Mouse (Mus musculus) heart, embryonic 11.5 days (tissue): ENCODE results near the gene Mthfd2. TPM values are rescaled to one million over a fixed set of nuclear protein-coding genes. Genes with fewer than 3 reads are reported as not detected.

Experiments
- ATAC-seq: fragments of 200-750 bp; cut with Nextera tagmentation; replicated peaks from 2 replicates; pipeline ENCODE4 v1.8.0; 2017; ENCODE audit warnings: moderate library complexity; ENCODE audit not compliant: insufficient number of reproducible peaks, low FRiP score, low TSS enrichment
- H3K27ac ChIP-seq: fragments of 300-500 bp; sonication (generic); 2 replicates; pipeline ENCODE4 v1.5.1; 2014; ENCODE audit warnings: mild to moderate bottlenecking, low read depth, low read length
- H3K27me3 ChIP-seq: fragments of 300-500 bp; sonication (generic); 2 replicates; pipeline ENCODE4 v1.6.1; 2014; ENCODE audit warnings: mild to moderate bottlenecking, low read length, mixed read lengths; ENCODE audit not compliant: control insufficient read depth, insufficient read depth
- H3K36me3 ChIP-seq: fragments of 300-500 bp; sonication (generic); 2 replicates; pipeline ENCODE4 v1.6.1; 2014; ENCODE audit warnings: mild to moderate bottlenecking, low read length, moderate library complexity, mixed read lengths; ENCODE audit not compliant: control insufficient read depth, insufficient read depth
- H3K4me1 ChIP-seq: fragments of 300-500 bp; sonication (generic); 2 replicates; pipeline ENCODE4 v1.6.1; 2014; ENCODE audit warnings: low read length; ENCODE audit not compliant: control insufficient read depth, insufficient read depth
- H3K4me2 ChIP-seq: fragments of 300-500 bp; sonication (generic); 2 replicates; pipeline ENCODE4 v1.6.1; 2014; ENCODE audit warnings: mild to moderate bottlenecking, moderate library complexity
- H3K4me3 ChIP-seq: fragments of 300-500 bp; sonication (generic); 2 replicates; pipeline ENCODE4 v1.5.1; 2014; ENCODE audit warnings: low read depth, low read length
- H3K9ac ChIP-seq: fragments of 300-500 bp; sonication (generic); 2 replicates; pipeline ENCODE4 v1.6.1; 2014; ENCODE audit warnings: mild to moderate bottlenecking, low read depth, low read length, moderate library complexity
- H3K9me3 ChIP-seq: fragments of 300-500 bp; sonication (generic); replicated peaks from 2 replicates; pipeline ENCODE4 v1.6.1; 2016; ENCODE audit warnings: low read length; ENCODE audit not compliant: control insufficient read depth
- WGBS: fragments of 180-500 bp; shearing (Covaris S2); extraction: QIAGEN DNeasy Blood & Tissue Kit; methylation state at CpG from one replicate; pipeline ENCODE4 v1.1.7; 2014; ENCODE audit not compliant: insufficient replicate concordance; 5-methylcytosine and 5-hydroxymethylcytosine counted together
- polyA plus RNA-seq: library from polyadenylated mRNA; unstranded; fragments of >200 nt; fragmentation: Nextera tagmentation; extraction: Ambion mirVana; gene quantifications from 2 replicates; pipeline ENCODE4 v1.2.1, GENCODE M21; 2014

Gene Mthfd2
- polyA plus RNA-seq, 1 experiment from 2014 or later: 45.4 TPM

- H3K4me2 ChIP-seq: no peak overlapping the region
- no peak overlapping the region for H3K9ac ChIP-seq
- H3K4me1 ChIP-seq: peaks cover 5% of the 10 kb centered on the region
- H3K9me3 ChIP-seq: no peaks in the 10 kb centered on the region
- peaks cover 12% of the 10 kb centered on the region for H3K36me3 ChIP-seq
- H3K27me3 ChIP-seq: no peaks in the 10 kb centered on the region
- 88% methylated on average over 11 of the region's 11 CpGs for WGBS
- H3K4me3 ChIP-seq: no peak overlapping the region
- ATAC-seq: no peak
- H3K27ac ChIP-seq: no peak overlapping the region
Measured at GRCm38 (mm10) chr6:83311206-83311605, 14.5 kb downstream of the Mthfd2 start.

GRCm38 (mm10) chr6:83309017-83309416, 16.7 kb downstream of the Mthfd2 start:
- Histone ChIP-seq H3K4me3 (no peak overlapping the region), H3K9ac (no peak overlapping the region), H3K4me2 (no peak overlapping the region), H3K4me1 (no peaks in the 10 kb centered on the region), H3K27me3 (no peaks in the 10 kb centered on the region), H3K27ac (no peak overlapping the region), H3K36me3 (peaks cover 17% of the 10 kb centered on the region), H3K9me3 (no peaks in the 10 kb centered on the region)
- 94% methylated on average over 7 of the region's 7 CpGs for WGBS
- ATAC-seq: no peak

GRCm38 (mm10) chr6:83302264-83302663, 23.4 kb downstream of the Mthfd2 start:
- 81% methylated on average over 5 of the region's 5 CpGs for WGBS
- no peak overlapping the region for H3K4me2 ChIP-seq
- peaks cover 5% of the 10 kb centered on the region; the same call in 1 of the 2 replicates for H3K36me3 ChIP-seq
- no peak overlapping the region for H3K9ac ChIP-seq
- no peak overlapping the region for H3K27ac ChIP-seq
- H3K9me3 ChIP-seq: no peaks in the 10 kb centered on the region
- H3K4me1 ChIP-seq: no peaks in the 10 kb centered on the region
- ATAC-seq: no peak
- H3K27me3 ChIP-seq: no peaks in the 10 kb centered on the region
- H3K4me3 ChIP-seq: no peak overlapping the region

- H3K36me3 ChIP-seq: peaks cover 5% of the 10 kb centered on the region; the same call in 1 of the 2 replicates
- no peak overlapping the region for H3K9ac ChIP-seq
- H3K4me1 ChIP-seq: no peaks in the 10 kb centered on the region
- H3K27ac ChIP-seq: no peak overlapping the region
- no peak for ATAC-seq
- no peak overlapping the region for H3K4me2 ChIP-seq
- H3K9me3 ChIP-seq: no peaks in the 10 kb centered on the region
- no peaks in the 10 kb centered on the region for H3K27me3 ChIP-seq
- H3K4me3 ChIP-seq: no peak overlapping the region
- WGBS: 83% methylated on average over 2 of the region's 2 CpGs
Measured at GRCm38 (mm10) chr6:83301294-83301693, 24.4 kb downstream of the Mthfd2 start.

- Histone ChIP-seq H3K4me2 (no peak overlapping the region), H3K36me3 (peaks cover 5% of the 10 kb centered on the region; the same call in 1 of the 2 replicates), H3K4me3 (no peak overlapping the region), H3K9me3 (no peaks in the 10 kb centered on the region), H3K4me1 (no peaks in the 10 kb centered on the region), H3K27ac (no peak overlapping the region), H3K27me3 (no peaks in the 10 kb centered on the region), H3K9ac (no peak overlapping the region)
- no peak for ATAC-seq
- WGBS: 69% methylated on average over 7 of the region's 7 CpGs
Measured at GRCm38 (mm10) chr6:83300447-83301229, 25.1 kb downstream of the Mthfd2 start.

GRCm38 (mm10) chr6:83280256-83280955, 45.3 kb downstream of the Mthfd2 start:
- Histone ChIP-seq H3K4me2 (no peak overlapping the region), H3K4me1 (no peaks in the 10 kb centered on the region), H3K27me3 (no peaks in the 10 kb centered on the region), H3K36me3 (no peaks in the 10 kb centered on the region), H3K9ac (no peak overlapping the region), H3K27ac (no peak overlapping the region), H3K9me3 (no peaks in the 10 kb centered on the region), H3K4me3 (no peak overlapping the region)
- 79% methylated on average over 8 of the region's 8 CpGs for WGBS
- no peak for ATAC-seq

- WGBS: 25% methylated on average over 2 of the region's 2 CpGs
Measured at GRCm38 (mm10) chr6:83278881-83279280, 46.8 kb downstream of the Mthfd2 start.

GRCm38 (mm10) chr6:83277151-83277550, 48.6 kb downstream of the Mthfd2 start:
- no peaks in the 10 kb centered on the region for H3K27me3 ChIP-seq
- no peak overlapping the region for H3K27ac ChIP-seq
- no peak overlapping the region for H3K9ac ChIP-seq
- no peak overlapping the region for H3K4me3 ChIP-seq
- no peaks in the 10 kb centered on the region for H3K9me3 ChIP-seq
- ATAC-seq: no peak
- no peaks in the 10 kb centered on the region for H3K4me1 ChIP-seq
- 62% methylated on average over 13 of the region's 13 CpGs for whole genome bisulfite sequencing
- no peak overlapping the region for H3K4me2 ChIP-seq
- H3K36me3 ChIP-seq: no peaks in the 10 kb centered on the region

More at GRCm38 (mm10) chr6:83278881-83279280, 46.8 kb downstream of the Mthfd2 start:
- no peaks in the 10 kb centered on the region for H3K36me3 ChIP-seq
- no peaks in the 10 kb centered on the region for H3K27me3 ChIP-seq
- no peak overlapping the region for H3K27ac ChIP-seq
- ATAC-seq: no peak
- no peaks in the 10 kb centered on the region for H3K4me1 ChIP-seq
- no peak overlapping the region for H3K4me3 ChIP-seq
- no peak overlapping the region for H3K9ac ChIP-seq
- no peaks in the 10 kb centered on the region for H3K9me3 ChIP-seq
- H3K4me2 ChIP-seq: no peak overlapping the region
